Mouse (Mus musculus) adrenal gland, postnatal 4 days (tissue): ENCODE results near the gene Rab3il1. TPM values are rescaled to one million over a fixed set of nuclear protein-coding genes. Genes with fewer than 3 reads are reported as not detected.

Source experiments
- total RNA-seq, 2 experiments: library from RNA; stranded (reverse); gene quantifications; 2 replicates each; pipeline ENCODE4 v1.2.3; 2021

The Rab3il1 gene
- total RNA-seq, 2 experiments from 2014 or later, result 21.8 to 23.9 TPM

Other genes with a start within 250 kb of the Rab3il1 start
- gene Scgb2a2, start 154.1 kb upstream of the Rab3il1 start, total RNA-seq, result not detected
- 10 to 100 TPM; 69.3 to 69.9 TPM for gene Incenp, start 102.1 kb upstream of the Rab3il1 start, total RNA-seq
- 1,000 to 10,000 TPM; 1,555 to 1,573 TPM for gene Fth1, start 21.1 kb upstream of the Rab3il1 start, total RNA-seq
- 1 to 10 TPM in 1 of 2 experiments, under 1 TPM in 1; 0.71 to 2.2 TPM for gene Best1, start within 50 bp of the Rab3il1 start, total RNA-seq
- gene Fads3, start 39.9 kb downstream of the Rab3il1 start, total RNA-seq, result 10 to 100 TPM; 12.2 to 19.3 TPM
- gene Fads2, start 100.1 kb downstream of the Rab3il1 start, total RNA-seq, result 100 to 1,000 TPM; 385 to 397 TPM
- 100 to 1,000 TPM; 225 to 254 TPM for gene Fads1, start 181.2 kb downstream of the Rab3il1 start, total RNA-seq
- 100 to 1,000 TPM; 161 to 182 TPM for gene Tmem258, start 202.3 kb downstream of the Rab3il1 start, total RNA-seq
- gene Fen1, start 202.5 kb downstream of the Rab3il1 start, total RNA-seq, result 10 to 100 TPM; 32.9 to 35.8 TPM
- gene Myrf, start 239.1 kb downstream of the Rab3il1 start, total RNA-seq, result 1 to 10 TPM; 6.2 to 9.1 TPM